Mouse (Mus musculus): Measurements from ENCODE around the gene Naip2. TPM values are rescaled to one million over a fixed set of nuclear protein-coding genes. Genes with fewer than 3 reads are reported as not detected.
"Not testable (repeated sequence)": the region's sequence is repeated elsewhere in the genome, so short reads cannot be mapped to it uniquely, and the experiment has no call there.

The Naip2 gene
- polyA plus RNA-seq, 1 experiment from 2014 or later: 0.11 TPM

DNA sequence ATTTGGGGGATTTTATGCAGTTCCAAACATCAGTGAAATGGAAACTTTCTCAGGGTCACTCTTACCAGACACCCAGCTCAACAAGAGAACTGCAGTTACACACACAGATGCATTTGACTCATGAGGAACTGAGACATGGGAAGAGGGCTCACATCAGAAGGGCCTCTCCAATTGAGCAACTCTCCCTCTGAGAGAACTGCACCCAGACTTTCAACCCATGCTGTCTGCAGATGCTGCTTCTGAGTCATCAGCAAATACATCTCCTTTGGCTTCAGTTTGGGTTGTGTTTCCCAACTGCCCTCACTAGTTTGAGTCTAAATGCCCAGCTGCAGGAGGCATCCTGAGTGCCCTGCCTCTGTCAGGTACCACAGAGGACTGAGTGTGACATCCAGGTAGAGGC is 18.8 kb downstream of the Naip2 start:
- not testable (repeated sequence) for H3K9ac ChIP-seq (ENCODE audit: low read depth, low read length)

DNA sequence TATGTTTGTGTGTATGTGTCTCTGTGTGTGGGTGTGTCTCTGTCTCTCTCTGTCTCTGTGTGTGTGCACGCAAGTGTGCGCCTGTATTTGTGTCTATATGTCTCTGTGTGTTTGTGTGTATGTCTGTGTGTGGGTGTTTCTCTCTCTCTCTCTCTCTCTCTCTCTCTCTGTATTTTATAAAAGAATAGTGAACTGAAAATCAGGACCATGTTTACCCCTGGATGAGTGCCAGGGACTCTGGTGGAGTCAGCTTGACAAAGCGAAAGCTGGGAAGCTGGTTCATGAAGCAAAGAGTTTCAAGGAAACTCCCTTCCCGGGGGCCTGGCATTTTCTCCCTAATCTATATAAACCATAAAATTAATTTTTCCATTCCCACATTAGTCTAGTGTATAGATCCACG is 27.5 kb downstream of the Naip2 start:
- H3K4me1 ChIP-seq (ENCODE audit: control insufficient read depth, insufficient read depth, low read depth, low read length); H3K9me3 ChIP-seq (ENCODE audit: control insufficient read depth, low read length); H3K36me3 ChIP-seq (ENCODE audit: control insufficient read depth, insufficient read depth, low read length); H3K9ac ChIP-seq (ENCODE audit: low read depth, low read length); ATAC-seq; H3K27ac ChIP-seq (ENCODE audit: low read depth, low read length); H3K4me3 ChIP-seq (ENCODE audit: low read length); H3K27me3 ChIP-seq (replicated peaks; ENCODE audit: control insufficient read depth, insufficient read depth, low read length); H3K4me2 ChIP-seq (ENCODE audit: low read length): not testable (repeated sequence)
- WGBS: 87% methylated on average over 3 of the region's 5 CpGs

More for the DNA sequence above, 18.8 kb downstream of the Naip2 start:
- not testable (repeated sequence) for H3K36me3 ChIP-seq (ENCODE audit: control insufficient read depth, insufficient read depth, low read length); ATAC-seq; H3K4me2 ChIP-seq (ENCODE audit: low read length); H3K27me3 ChIP-seq (replicated peaks; ENCODE audit: control insufficient read depth, insufficient read depth, low read length); H3K27ac ChIP-seq (ENCODE audit: low read depth, low read length); H3K9me3 ChIP-seq (ENCODE audit: control insufficient read depth, low read length); H3K4me3 ChIP-seq (ENCODE audit: low read length); H3K4me1 ChIP-seq (ENCODE audit: control insufficient read depth, insufficient read depth, low read depth, low read length)

DNA sequence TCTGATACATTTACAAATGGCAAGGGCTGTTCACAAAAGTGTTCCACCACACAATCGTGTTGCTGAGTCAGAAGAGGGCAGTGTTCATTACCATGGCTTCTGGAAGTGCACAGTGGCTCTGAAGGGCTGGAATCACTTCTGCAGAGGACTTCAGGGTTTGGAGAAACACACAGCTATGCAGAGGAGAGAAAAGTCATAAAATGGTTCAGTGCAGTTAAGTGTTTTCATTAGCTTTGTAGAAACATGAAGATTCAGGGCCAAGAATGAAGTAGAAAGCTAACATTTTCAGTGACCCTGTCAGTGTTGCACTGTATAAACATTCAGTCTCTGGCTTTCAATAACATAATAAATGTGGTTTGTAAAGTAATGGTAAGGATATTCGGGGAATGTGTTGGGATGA is 35.5 kb downstream of the Naip2 start:
- not testable (repeated sequence) for H3K4me2 ChIP-seq (ENCODE audit: low read length); ATAC-seq
- 74% methylated on average over 2 of the region's 2 CpGs for WGBS

DNA sequence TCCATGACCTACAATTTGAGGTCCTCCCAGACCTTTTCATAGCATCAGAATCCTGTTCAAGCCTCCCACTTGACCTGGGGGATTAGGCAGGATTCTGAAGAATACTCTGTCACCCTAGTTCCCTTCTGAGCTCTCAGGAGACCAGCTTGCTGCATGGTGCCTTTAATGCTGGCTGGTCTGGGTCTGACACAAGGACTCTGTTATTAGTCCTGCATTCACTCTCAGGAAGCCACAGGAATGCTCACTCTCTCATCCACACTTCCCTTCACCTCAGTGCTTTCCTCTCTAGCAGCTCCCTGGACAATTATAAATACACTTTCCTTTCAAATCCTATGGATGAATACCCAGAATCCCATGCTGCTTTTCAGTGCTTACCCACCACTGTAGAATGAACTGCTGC is 39.4 kb downstream of the Naip2 start:
- ATAC-seq: not testable (repeated sequence)

More for the DNA sequence above, 35.5 kb downstream of the Naip2 start:
- H3K4me1 ChIP-seq (ENCODE audit: control insufficient read depth, insufficient read depth, low read depth, low read length); H3K36me3 ChIP-seq (ENCODE audit: control insufficient read depth, insufficient read depth, low read length); H3K4me3 ChIP-seq (ENCODE audit: low read length); H3K27me3 ChIP-seq (replicated peaks; ENCODE audit: control insufficient read depth, insufficient read depth, low read length); H3K27ac ChIP-seq (ENCODE audit: low read depth, low read length); H3K9me3 ChIP-seq (ENCODE audit: control insufficient read depth, low read length); H3K9ac ChIP-seq (ENCODE audit: low read depth, low read length): not testable (repeated sequence)

DNA sequence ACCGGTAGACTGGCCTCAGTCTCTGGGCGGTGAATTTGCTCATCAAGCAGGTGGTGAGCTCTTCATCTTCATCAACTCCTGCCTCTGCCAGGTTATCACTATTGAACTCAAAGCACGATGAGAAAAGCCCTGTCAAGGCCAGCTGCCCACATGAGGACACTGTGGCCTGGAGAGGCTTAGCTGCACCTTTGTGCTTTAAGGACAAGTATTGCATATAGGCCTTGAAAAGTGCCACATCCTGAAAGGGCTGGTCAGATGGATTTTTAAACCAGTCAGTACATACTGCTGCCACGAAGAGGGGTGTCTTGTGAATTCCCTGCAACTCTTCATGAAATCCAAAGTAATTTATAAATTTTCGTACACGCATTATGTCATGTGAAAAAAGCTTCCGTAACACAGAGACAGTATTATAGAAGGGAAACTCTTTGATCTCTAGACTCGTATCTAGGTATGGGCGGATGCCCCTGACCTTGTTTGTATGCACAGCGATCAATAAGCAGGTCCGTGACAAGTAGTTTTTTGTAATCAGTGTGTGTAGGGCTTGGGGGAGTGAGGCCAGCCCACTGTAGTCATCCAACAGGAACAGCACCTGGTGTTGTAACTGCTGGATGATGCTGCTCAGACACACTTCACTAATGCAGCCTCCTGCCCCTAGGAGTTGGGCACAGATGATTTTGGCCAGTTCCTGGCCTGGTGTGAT is 40.6 kb downstream of the Naip2 start:
- not testable (repeated sequence) for H3K9ac ChIP-seq (ENCODE audit: low read depth, low read length); H3K4me1 ChIP-seq (ENCODE audit: control insufficient read depth, insufficient read depth, low read depth, low read length)
- 88% methylated on average over 11 of the region's 11 CpGs for WGBS

More for the DNA sequence above, 39.4 kb downstream of the Naip2 start:
- not testable (repeated sequence) for H3K4me1 ChIP-seq (ENCODE audit: control insufficient read depth, insufficient read depth, low read depth, low read length); H3K9me3 ChIP-seq (ENCODE audit: control insufficient read depth, low read length); H3K9ac ChIP-seq (ENCODE audit: low read depth, low read length); H3K27ac ChIP-seq (ENCODE audit: low read depth, low read length); H3K4me2 ChIP-seq (ENCODE audit: low read length); H3K27me3 ChIP-seq (replicated peaks; ENCODE audit: control insufficient read depth, insufficient read depth, low read length); H3K36me3 ChIP-seq (ENCODE audit: control insufficient read depth, insufficient read depth, low read length); H3K4me3 ChIP-seq (ENCODE audit: low read length)

DNA sequence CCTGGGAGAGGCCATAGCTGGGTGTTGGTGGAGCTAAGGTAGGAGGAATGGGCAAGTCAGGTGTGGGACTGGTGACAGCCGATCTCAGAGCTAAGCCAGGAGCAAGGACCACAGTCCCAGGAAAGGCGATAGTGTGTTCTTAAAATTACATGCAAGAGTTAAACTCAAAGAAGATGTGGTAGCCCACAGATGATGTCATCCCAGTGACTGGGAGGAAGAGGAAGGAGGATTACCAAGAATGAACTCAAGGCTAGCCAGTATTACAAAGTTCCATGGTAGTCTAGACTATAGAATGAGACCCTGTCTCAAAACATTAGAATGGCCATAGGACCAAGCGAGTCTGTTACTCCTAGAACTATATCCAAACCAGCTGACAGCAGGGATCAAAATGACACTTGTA is 45.3 kb downstream of the Naip2 start:
- Histone ChIP-seq H3K4me2 (ENCODE audit: low read length) (no peak overlapping the region), H3K9me3 (ENCODE audit: control insufficient read depth, low read length) (no peaks in the 10 kb centered on the region), H3K27me3 (replicated peaks; ENCODE audit: control insufficient read depth, insufficient read depth, low read length) (no peaks in the 10 kb centered on the region), H3K9ac (ENCODE audit: low read depth, low read length) (no peak overlapping the region), H3K4me3 (ENCODE audit: low read length) (no peak overlapping the region), H3K27ac (ENCODE audit: low read depth, low read length) (no peak overlapping the region), H3K4me1 (ENCODE audit: control insufficient read depth, insufficient read depth, low read depth, low read length) (no peaks in the 10 kb centered on the region), H3K36me3 (ENCODE audit: control insufficient read depth, insufficient read depth, low read length) (no peaks in the 10 kb centered on the region)
- WGBS: 87% methylated on average over 3 of the region's 3 CpGs
- ATAC-seq: no peak

More for the DNA sequence above, 40.6 kb downstream of the Naip2 start:
- H3K27me3 ChIP-seq (replicated peaks; ENCODE audit: control insufficient read depth, insufficient read depth, low read length); H3K36me3 ChIP-seq (ENCODE audit: control insufficient read depth, insufficient read depth, low read length); ATAC-seq; H3K4me3 ChIP-seq (ENCODE audit: low read length); H3K9me3 ChIP-seq (ENCODE audit: control insufficient read depth, low read length); H3K4me2 ChIP-seq (ENCODE audit: low read length); H3K27ac ChIP-seq (ENCODE audit: low read depth, low read length): not testable (repeated sequence)

DNA sequence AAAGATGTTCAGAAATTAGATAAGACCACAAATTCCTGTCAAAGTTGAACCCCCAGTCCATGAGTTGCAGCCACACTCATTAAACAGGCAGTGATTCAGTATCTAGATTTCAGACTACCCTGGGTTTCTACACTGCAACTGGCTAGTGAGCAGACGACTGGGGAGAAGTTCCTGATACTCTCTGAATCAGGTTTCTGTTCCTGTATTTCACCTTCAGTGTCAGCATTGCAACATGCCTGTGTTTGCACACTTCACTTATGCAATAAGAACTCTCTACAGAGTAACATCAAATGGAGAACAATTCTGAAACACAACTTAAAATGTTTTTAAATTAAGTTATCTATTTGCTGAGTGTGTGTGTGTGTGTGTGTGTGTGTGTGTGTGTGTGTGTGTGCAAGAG is 49.2 kb downstream of the Naip2 start:
- WGBS: 77% methylated on average over 1 of the region's 1 CpGs
- Histone ChIP-seq H3K4me3 (ENCODE audit: low read length) (no peak overlapping the region), H3K27ac (ENCODE audit: low read depth, low read length) (no peak overlapping the region), H3K9ac (ENCODE audit: low read depth, low read length) (no peak overlapping the region), H3K9me3 (ENCODE audit: control insufficient read depth, low read length) (no peaks in the 10 kb centered on the region), H3K36me3 (ENCODE audit: control insufficient read depth, insufficient read depth, low read length) (no peaks in the 10 kb centered on the region), H3K4me2 (ENCODE audit: low read length) (no peak overlapping the region), H3K4me1 (ENCODE audit: control insufficient read depth, insufficient read depth, low read depth, low read length) (no peaks in the 10 kb centered on the region), H3K27me3 (replicated peaks; ENCODE audit: control insufficient read depth, insufficient read depth, low read length) (no peaks in the 10 kb centered on the region)
- ATAC-seq: no peak

DNA sequence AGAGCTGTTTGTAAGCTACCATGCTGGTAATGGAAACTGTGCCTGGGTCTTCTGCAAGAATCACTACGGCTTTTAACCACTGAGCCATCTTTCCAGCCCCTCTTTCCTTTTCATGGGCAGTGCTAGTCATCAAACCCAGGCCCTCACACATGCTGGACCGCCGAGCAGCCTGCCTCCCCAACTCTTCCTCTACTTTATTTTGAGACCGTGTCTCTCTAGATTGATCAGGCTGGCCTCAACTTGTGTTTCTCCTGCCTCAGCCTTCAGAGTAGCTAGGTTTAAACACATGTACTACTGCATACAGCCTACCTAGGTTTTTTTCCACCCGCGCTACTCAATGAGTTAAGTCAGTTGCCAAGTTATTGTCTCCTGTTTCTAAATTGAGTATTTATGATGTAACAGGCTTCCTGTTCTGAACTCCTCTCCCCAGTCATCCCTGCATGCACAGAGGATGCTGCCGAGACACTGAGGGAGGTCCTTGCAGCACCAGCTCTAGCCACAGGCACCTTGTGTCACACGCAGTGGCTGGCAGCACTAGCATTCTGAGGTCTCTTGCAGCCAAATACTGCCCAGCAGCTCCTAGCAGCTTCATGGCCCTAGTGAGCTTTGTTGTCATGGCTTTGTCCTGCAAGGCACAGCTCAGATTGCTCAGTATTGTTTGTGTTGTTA is 60.1 kb downstream of the Naip2 start:
- WGBS: 86% methylated on average over 8 of the region's 8 CpGs
- Histone ChIP-seq H3K27me3 (replicated peaks; ENCODE audit: control insufficient read depth, insufficient read depth, low read length) (no peaks in the 10 kb centered on the region), H3K4me1 (ENCODE audit: control insufficient read depth, insufficient read depth, low read depth, low read length) (no peaks in the 10 kb centered on the region), H3K4me2 (ENCODE audit: low read length) (no peak overlapping the region), H3K9ac (ENCODE audit: low read depth, low read length) (no peak overlapping the region), H3K4me3 (ENCODE audit: low read length) (no peak overlapping the region), H3K27ac (ENCODE audit: low read depth, low read length) (no peak overlapping the region), H3K36me3 (ENCODE audit: control insufficient read depth, insufficient read depth, low read length) (peaks cover 19% of the 10 kb centered on the region), H3K9me3 (ENCODE audit: control insufficient read depth, low read length) (no peaks in the 10 kb centered on the region)
- no peak for ATAC-seq

DNA sequence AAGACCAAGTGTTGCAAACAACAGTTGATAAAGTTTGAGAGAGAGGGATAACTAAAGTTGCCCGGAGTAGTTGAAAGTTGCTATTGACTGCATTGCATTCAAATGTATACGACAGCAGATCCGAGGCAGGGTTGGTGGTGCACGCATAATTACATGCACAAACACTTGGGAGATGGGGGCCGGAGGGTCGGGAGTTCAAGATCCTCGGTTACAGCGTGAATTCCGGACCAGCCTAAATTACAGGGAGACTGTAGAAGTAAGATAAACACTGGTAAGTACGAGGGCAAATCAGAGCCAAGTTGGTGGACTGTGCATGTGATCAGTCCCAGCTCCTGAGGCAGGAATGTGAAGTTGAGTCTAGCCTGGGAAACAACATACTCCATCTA is 76.6 kb downstream of the Naip2 start:
- no peaks in the 10 kb centered on the region for H3K27me3 ChIP-seq (replicated peaks; ENCODE audit: control insufficient read depth, insufficient read depth, low read length)
- WGBS: 2% methylated on average over 10 of the region's 10 CpGs
- H3K27ac ChIP-seq (ENCODE audit: low read depth, low read length): no peak overlapping the region
- H3K36me3 ChIP-seq (ENCODE audit: control insufficient read depth, insufficient read depth, low read length): peaks cover 20% of the 10 kb centered on the region
- H3K9me3 ChIP-seq (ENCODE audit: control insufficient read depth, low read length): no peaks in the 10 kb centered on the region
- H3K4me2 ChIP-seq (ENCODE audit: low read length): peak overlapping the region; percentile 98
- peaks cover 11% of the 10 kb centered on the region for H3K4me1 ChIP-seq (ENCODE audit: control insufficient read depth, insufficient read depth, low read depth, low read length)
- peak overlapping the region; percentile 99 for H3K4me3 ChIP-seq (ENCODE audit: low read length)
- H3K9ac ChIP-seq (ENCODE audit: low read depth, low read length): peak overlapping the region; percentile 89
- peak; percentile 38 for ATAC-seq

Measured in hindbrain, embryonic 16.5 days (tissue).